Mouse (Mus musculus) ES-Bruce4 (cell line): ENCODE results near the gene Jund.

Source experiments
- CTCF ChIP-seq: IDR thresholded peaks from one replicate; pipeline ENCODE4 v1.8.1; 2011; ENCODE audit warnings: low read depth, low read length
- EP300 ChIP-seq: IDR thresholded peaks from 2 replicates; pipeline ENCODE4 v1.6.1; 2011; ENCODE audit warnings: low read depth, low read length; ENCODE audit not compliant: insufficient read depth
- POLR2A ChIP-seq: IDR thresholded peaks from one replicate; pipeline ENCODE4 v1.8.1; 2011; ENCODE audit warnings: low read length; ENCODE audit not compliant: insufficient read depth

GRCm38 (mm10) chr8:70745691-70746220 lies 47.0 kb downstream of the Jund start:
- TF ChIP-seq POLR2A (no peak), CTCF (no peak), EP300 (no peak)
